Mouse (Mus musculus) forebrain, embryonic 16.5 days (tissue): Measurements from ENCODE around the gene Camk2g. TPM values are rescaled to one million over a fixed set of nuclear protein-coding genes. Genes with fewer than 3 reads are reported as not detected.

Experiments used
- ATAC-seq: fragments of 200-750 bp; cut with Nextera tagmentation; 2 replicates; pipeline ENCODE4 v1.8.0; 2017; ENCODE audit warnings: mild to moderate bottlenecking, moderate library complexity
- H3K27ac ChIP-seq: fragments of 300-500 bp; sonication (generic); 2 replicates; pipeline ENCODE4 v1.5.1; 2014; ENCODE audit warnings: low read length, control low read depth
- H3K27me3 ChIP-seq: fragments of 300-500 bp; sonication (generic); replicated peaks from 2 replicates; pipeline ENCODE4 v1.6.1; 2014; ENCODE audit warnings: low read length; ENCODE audit not compliant: control insufficient read depth, insufficient read depth
- H3K36me3 ChIP-seq: fragments of 300-500 bp; sonication (generic); 2 replicates; pipeline ENCODE4 v1.6.1; 2014; ENCODE audit not compliant: control insufficient read depth, insufficient read depth
- H3K4me1 ChIP-seq: fragments of 300-500 bp; sonication (generic); replicated peaks from 2 replicates; pipeline ENCODE4 v1.6.1; 2014; ENCODE audit warnings: low read length; ENCODE audit not compliant: control insufficient read depth, insufficient read depth
- H3K4me2 ChIP-seq: fragments of 300-500 bp; sonication (generic); 2 replicates; pipeline ENCODE4 v1.6.1; 2014; ENCODE audit warnings: mild to moderate bottlenecking, low read length, control low read depth
- H3K4me3 ChIP-seq: fragments of 300-500 bp; sonication (generic); replicated peaks from 2 replicates; pipeline ENCODE4 v1.5.1; 2014; ENCODE audit warnings: mild to moderate bottlenecking, low read length, control low read depth
- H3K9ac ChIP-seq: fragments of 300-500 bp; sonication (generic); replicated peaks from 2 replicates; pipeline ENCODE4 v1.6.1; 2014; ENCODE audit warnings: low read depth, low read length, control low read depth
- H3K9me3 ChIP-seq: fragments of 300-500 bp; sonication (generic); 2 replicates; pipeline ENCODE4 v1.6.1; 2016; ENCODE audit warnings: low read length; ENCODE audit not compliant: control insufficient read depth
- WGBS: fragments of 180-500 bp; shearing (Covaris S2); extraction: QIAGEN DNeasy Blood & Tissue Kit; methylation state at CpG from one replicate; pipeline ENCODE4 v1.1.7; 2014; 5-methylcytosine and 5-hydroxymethylcytosine counted together
- polyA plus RNA-seq: library from polyadenylated mRNA; unstranded; fragments of >200 nt; fragmentation: Nextera tagmentation; extraction: Ambion mirVana; gene quantifications from 2 replicates; pipeline ENCODE4 v1.2.1, GENCODE M21; 2015

Camk2g gene
- polyA plus RNA-seq, 1 experiment from 2014 or later: 123 TPM

GRCm38 (mm10) chr14:20780217-20780616 lies 13.7 kb downstream of the Camk2g start:
- H3K4me2 ChIP-seq: no peak overlapping the region
- no peak overlapping the region for H3K9ac ChIP-seq
- H3K9me3 ChIP-seq: no peaks in the 10 kb centered on the region
- no peaks in the 10 kb centered on the region for H3K4me1 ChIP-seq
- ATAC-seq: no peak
- H3K36me3 ChIP-seq: peaks cover 10% of the 10 kb centered on the region
- no peak overlapping the region for H3K4me3 ChIP-seq
- H3K27ac ChIP-seq: no peak overlapping the region
- no peaks in the 10 kb centered on the region for H3K27me3 ChIP-seq
- 94% methylated on average over 8 of the region's 8 CpGs for WGBS

GRCm38 (mm10) chr14:20778496-20778895 lies 15.4 kb downstream of the Camk2g start:
- no peak overlapping the region for H3K4me2 ChIP-seq
- H3K36me3 ChIP-seq: peaks cover 10% of the 10 kb centered on the region
- H3K9me3 ChIP-seq: no peaks in the 10 kb centered on the region
- H3K27me3 ChIP-seq: no peaks in the 10 kb centered on the region
- H3K9ac ChIP-seq: no peak overlapping the region
- no peak overlapping the region for H3K27ac ChIP-seq
- whole genome bisulfite sequencing: 83% methylated on average over 8 of the region's 8 CpGs
- no peak overlapping the region for H3K4me3 ChIP-seq
- ATAC-seq: no peak
- no peaks in the 10 kb centered on the region for H3K4me1 ChIP-seq

GRCm38 (mm10) chr14:20775661-20776060 lies 18.2 kb downstream of the Camk2g start:
- Histone ChIP-seq H3K27me3 (no peaks in the 10 kb centered on the region), H3K27ac (no peak overlapping the region), H3K36me3 (peaks cover 8% of the 10 kb centered on the region), H3K4me3 (no peak overlapping the region), H3K9ac (no peak overlapping the region), H3K4me2 (no peak overlapping the region), H3K9me3 (no peaks in the 10 kb centered on the region), H3K4me1 (no peaks in the 10 kb centered on the region)
- WGBS: 27% methylated on average over 6 of the region's 6 CpGs
- no peak for ATAC-seq

- Histone ChIP-seq H3K4me2 (no peak overlapping the region), H3K4me1 (no peaks in the 10 kb centered on the region), H3K27me3 (no peaks in the 10 kb centered on the region), H3K9me3 (no peaks in the 10 kb centered on the region), H3K4me3 (no peak overlapping the region), H3K27ac (no peak overlapping the region), H3K9ac (no peak overlapping the region), H3K36me3 (peaks cover 5% of the 10 kb centered on the region; the same call in 1 of the 2 replicates)
- WGBS: 37% methylated on average over 3 of the region's 3 CpGs
- no peak for ATAC-seq
Measured at GRCm38 (mm10) chr14:20773410-20773809, 20.5 kb downstream of the Camk2g start.

- Histone ChIP-seq H3K9ac (no peak overlapping the region), H3K4me1 (no peaks in the 10 kb centered on the region), H3K4me2 (no peak overlapping the region), H3K9me3 (no peaks in the 10 kb centered on the region), H3K36me3 (peaks cover 2% of the 10 kb centered on the region; the same call in 1 of the 2 replicates), H3K27me3 (no peaks in the 10 kb centered on the region), H3K27ac (no peak overlapping the region), H3K4me3 (no peak overlapping the region)
- no peak for ATAC-seq
- WGBS: 82% methylated on average over 6 of the region's 6 CpGs
Measured at GRCm38 (mm10) chr14:20772808-20773207, 21.1 kb downstream of the Camk2g start.

- ATAC-seq: no peak
- Histone ChIP-seq H3K36me3 (no peaks in the 10 kb centered on the region), H3K27ac (no peak overlapping the region), H3K9ac (no peak overlapping the region), H3K4me1 (no peaks in the 10 kb centered on the region), H3K27me3 (no peaks in the 10 kb centered on the region), H3K9me3 (no peaks in the 10 kb centered on the region), H3K4me3 (no peak overlapping the region), H3K4me2 (no peak overlapping the region)
- 84% methylated on average over 3 of the region's 3 CpGs for WGBS
Measured at GRCm38 (mm10) chr14:20771941-20772340, 21.9 kb downstream of the Camk2g start.

GRCm38 (mm10) chr14:20768581-20768980 lies 25.3 kb downstream of the Camk2g start:
- H3K27ac ChIP-seq: no peak overlapping the region

GRCm38 (mm10) chr14:20767936-20768335 lies 26.0 kb downstream of the Camk2g start:
- Histone ChIP-seq H3K4me1 (no peaks in the 10 kb centered on the region), H3K9me3 (no peaks in the 10 kb centered on the region), H3K9ac (no peak overlapping the region), H3K4me2 (no peak overlapping the region), H3K27ac (no peak overlapping the region), H3K36me3 (peaks cover 6% of the 10 kb centered on the region; the same call in 1 of the 2 replicates), H3K27me3 (no peaks in the 10 kb centered on the region), H3K4me3 (no peak overlapping the region)
- no peak for ATAC-seq
- WGBS: 93% methylated on average over 7 of the region's 7 CpGs

More at GRCm38 (mm10) chr14:20768581-20768980, 25.3 kb downstream of the Camk2g start:
- Histone ChIP-seq H3K9ac (no peak overlapping the region), H3K4me2 (no peak overlapping the region), H3K4me3 (no peak overlapping the region), H3K9me3 (no peaks in the 10 kb centered on the region), H3K27me3 (no peaks in the 10 kb centered on the region), H3K4me1 (no peaks in the 10 kb centered on the region), H3K36me3 (peaks cover 3% of the 10 kb centered on the region; the same call in 1 of the 2 replicates)
- peak; percentile 18; the same call in 1 of the 2 replicates for ATAC-seq
- 74% methylated on average over 5 of the region's 5 CpGs for WGBS

GRCm38 (mm10) chr14:20765642-20766258 lies 28.1 kb downstream of the Camk2g start:
- Histone ChIP-seq H3K36me3 (peaks cover 6% of the 10 kb centered on the region; the same call in 1 of the 2 replicates), H3K9me3 (no peaks in the 10 kb centered on the region), H3K4me2 (no peak overlapping the region), H3K9ac (no peak overlapping the region), H3K4me1 (no peaks in the 10 kb centered on the region), H3K4me3 (no peak overlapping the region), H3K27ac (no peak overlapping the region), H3K27me3 (no peaks in the 10 kb centered on the region)
- ATAC-seq: peak; percentile 72
- WGBS: 31% methylated on average over 12 of the region's 12 CpGs
